Comparison of ENCODE assay signal across 8 mouse cellular contexts in genomic region chr9:118478839-118479507, GRCm38 (mm10). TPM values are rescaled to one million over a fixed set of nuclear protein-coding genes. Genes with fewer than 3 reads are reported as not detected.
DNase-seq lines count a peak whose midpoint lies in the region; ATAC-seq and TF ChIP-seq lines count a peak whose summit lies in the region.
"Had no signal": no experiment of that assay in that cellular context is flagged by ENCODE, and none has a peak within 500 bp of the region (broad histone marks: within the 10 kb centered on the region; RNA-seq: fewer than 3 reads in every experiment).

No protein-coding gene starts in this region.

- DNase-seq in urinary bladder, adult 2 months (ENCODE audit: low spot score) = peak; percentile 24
- no peak for DNase-seq in urinary bladder, postnatal 10 days (ENCODE audit: low spot score)
- DNase-seq in cerebellum, adult 9-11 months = peak; percentile 44
- no peak for DNase-seq in heart, postnatal 0 days (ENCODE audit: low spot score)
- DNase-seq in neural tube, embryonic 10.5 days (ENCODE audit: extremely low spot score, low spot score) = peak; percentile 69
- DNase-seq in gastrocnemius, postnatal 4 days (ENCODE audit: low spot score in 2 of 2) = no peak

- peak overlapping the region; percentile 56 for H3K4me3 ChIP-seq in heart, postnatal 0 days (ENCODE audit: low read depth, low read length)
- H3K4me3 ChIP-seq in limb, embryonic 15.5 days = peak overlapping the region; percentile 43
- H3K4me3 ChIP-seq: erythroblast, embryonic 14.5 days had no signal

- no peak overlapping the region for H3K27ac ChIP-seq in heart, postnatal 0 days (ENCODE audit: low read depth)
- no peak overlapping the region for H3K27ac ChIP-seq in limb, embryonic 15.5 days

- H3K4me1 ChIP-seq in heart, postnatal 0 days (ENCODE audit: control insufficient read depth, insufficient read depth) = peaks cover 19% of the 10 kb centered on the region
- peaks cover 31% of the 10 kb centered on the region for H3K4me1 ChIP-seq in limb, embryonic 15.5 days

- under 1% methylated on average over 75 of the region's 87 CpGs for WGBS in heart, postnatal 0 days
- 1% methylated on average over 83 of the region's 87 CpGs for WGBS in limb, embryonic 15.5 days

- H3K9me3 ChIP-seq in heart, postnatal 0 days (replicated peaks; ENCODE audit: control insufficient read depth, low read length) = no peaks in the 10 kb centered on the region
- no peaks in the 10 kb centered on the region for H3K9me3 ChIP-seq in limb, embryonic 15.5 days

- no peaks in the 10 kb centered on the region for H3K36me3 ChIP-seq in heart, postnatal 0 days (replicated peaks; ENCODE audit: control insufficient read depth, insufficient read depth, low read length)
- no peaks in the 10 kb centered on the region for H3K36me3 ChIP-seq in limb, embryonic 15.5 days

- TF ChIP-seq CTCF in heart, postnatal 0 days (IDR thresholded peaks at IDR 0.05; ENCODE audit: low read depth) = peak; percentile 27; the same call in 1 of the 2 replicates

- ATAC-seq in heart, postnatal 0 days (ENCODE audit: insufficient read depth, low read depth) = peak; percentile 47
- ATAC-seq in limb, embryonic 15.5 days (ENCODE audit: insufficient number of reproducible peaks, low FRiP score, low TSS enrichment, low read depth) = peak; percentile 65; the same call in 1 of the 2 replicates

- peaks cover 97% of the 10 kb centered on the region for H3K27me3 ChIP-seq in heart, postnatal 0 days (ENCODE audit: control insufficient read depth, insufficient read depth, low read length)
- peaks cover 93% of the 10 kb centered on the region for H3K27me3 ChIP-seq in limb, embryonic 15.5 days

- TF ChIP-seq EP300 in heart, postnatal 0 days (IDR thresholded peaks at IDR 0.05; ENCODE audit: low read depth) = no peak

- peak overlapping the region; percentile 76 for H3K4me2 ChIP-seq in heart, postnatal 0 days (ENCODE audit: low read depth, low read length)
- peak overlapping the region; percentile 91 for H3K4me2 ChIP-seq in limb, embryonic 15.5 days

- H3K9ac ChIP-seq in heart, postnatal 0 days (replicated peaks; ENCODE audit: low read depth, low read length) = no peak overlapping the region
- no peak overlapping the region for H3K9ac ChIP-seq in limb, embryonic 15.5 days

RNA-seq across cellular contexts. Expression of gene Eomes, which starts 1.0 kb away (rescaled TPM):
- 0.12 and 0.27 TPM in 2 replicates for polyA plus RNA-seq in urinary bladder, adult 2 months (2012; rRNA removed)
- total RNA-seq in heart, postnatal 0 days (2014; rRNA removed; ENCODE audit: low replicate concordance) = not detected in 2 replicates
- not detected in 2 replicates for polyA plus RNA-seq in heart, postnatal 0 days (2015; fragmentation: Nextera tagmentation; extraction: Ambion mirVana)
- 0.14 TPM in 1 of 2 replicates, not detected in the other for polyA plus RNA-seq in limb, embryonic 15.5 days (2015; fragmentation: Nextera tagmentation; extraction: Ambion mirVana)
- not detected for total RNA-seq in gastrocnemius, postnatal 4 days (2021)
- polyA plus RNA-seq: erythroblast, embryonic 14.5 days had no signal

RNA-seq across cellular contexts. Expression of gene Golga4, which starts 27.1 kb away (rescaled TPM):
- polyA plus RNA-seq in urinary bladder, adult 2 months (2012; rRNA removed) = 36.9 and 50.0 TPM in 2 replicates
- 56.4 and 57.6 TPM in 2 replicates for total RNA-seq in heart, postnatal 0 days (2014; rRNA removed; ENCODE audit: low replicate concordance)
- 40.9 and 45.3 TPM in 2 replicates for polyA plus RNA-seq in heart, postnatal 0 days (2015; fragmentation: Nextera tagmentation; extraction: Ambion mirVana)
- 46.4 and 52.3 TPM in 2 replicates for polyA plus RNA-seq in limb, embryonic 15.5 days (2015; fragmentation: Nextera tagmentation; extraction: Ambion mirVana)
- 100 to 1,000 TPM; 137 to 148 TPM for total RNA-seq in gastrocnemius, postnatal 4 days (2021)

Comparison
In these comparisons a context has a peak if more than half of its experiments do, and no peak if none do; other contexts are left out.
1. DNase-seq: peak in urinary bladder, adult 2 months (single experiment), cerebellum, adult 9-11 months (single experiment) and neural tube, embryonic 10.5 days (single experiment); none in urinary bladder, postnatal 10 days (single experiment), heart, postnatal 0 days (single experiment) and gastrocnemius, postnatal 4 days (0 of 2).